Mouse (Mus musculus): ENCODE results near the gene H2al2a. TPM values are rescaled to one million over a fixed set of nuclear protein-coding genes. Genes with fewer than 3 reads are reported as not detected.
A peak's percentile ranks its signal among the peaks of the same experiment; 100 is the strongest.

Gene H2al2a
- polyA plus RNA-seq, 1 experiment from 2014 or later, result not detected

- Histone ChIP-seq H3K27me3 (no peaks in the 10 kb centered on the region), H3K4me2 (replicated peaks) (no peak overlapping the region), H3K9ac (no peak overlapping the region), H3K36me3 (no peaks in the 10 kb centered on the region), H3K4me3 (no peak overlapping the region), H3K9me3 (no peaks in the 10 kb centered on the region), H3K27ac (no peak overlapping the region), H3K4me1 (peaks cover 52% of the 10 kb centered on the region)
- WGBS, result 45% methylated on average over 10 of the region's 10 CpGs
- ATAC-seq (ENCODE audit: insufficient number of reproducible peaks, insufficient read depth, low FRiP score, low TSS enrichment), result no peak
Measured at GRCm38 (mm10) chr2:18034371-18035250, 37.9 kb upstream of the H2al2a start.

GRCm38 (mm10) chr2:18033166-18034108, 36.7 kb upstream of the H2al2a start:
- no peak for ATAC-seq (ENCODE audit: insufficient number of reproducible peaks, insufficient read depth, low FRiP score, low TSS enrichment)
- peak overlapping the region; percentile 2; the same call in 1 of the 2 replicates for H3K9ac ChIP-seq
- WGBS, result 36% methylated on average over 10 of the region's 10 CpGs

GRCm38 (mm10) chr2:18032538-18032895, 35.8 kb upstream of the H2al2a start:
- Histone ChIP-seq H3K36me3 (no peaks in the 10 kb centered on the region), H3K27me3 (no peaks in the 10 kb centered on the region), H3K4me1 (peaks cover 43% of the 10 kb centered on the region), H3K9ac (0 out of 2 replicates have a peak overlapping the region, but pooled peaks have one; percentile 2), H3K4me2 (replicated peaks) (peak overlapping the region; percentile 89), H3K9me3 (no peaks in the 10 kb centered on the region), H3K4me3 (no peak overlapping the region), H3K27ac (0 out of 2 replicates have a peak overlapping the region, but pooled peaks have one; percentile 6)
- WGBS, result 32% methylated on average over 5 of the region's 5 CpGs
- no peak for ATAC-seq (ENCODE audit: insufficient number of reproducible peaks, insufficient read depth, low FRiP score, low TSS enrichment)

More at GRCm38 (mm10) chr2:18033166-18034108, 36.7 kb upstream of the H2al2a start:
- Histone ChIP-seq H3K27ac (0 out of 2 replicates have a peak overlapping the region, but pooled peaks have one; percentile 6), H3K27me3 (no peaks in the 10 kb centered on the region), H3K9me3 (no peaks in the 10 kb centered on the region), H3K36me3 (no peaks in the 10 kb centered on the region), H3K4me1 (peaks cover 43% of the 10 kb centered on the region), H3K4me3 (no peak overlapping the region), H3K4me2 (replicated peaks) (peak overlapping the region; percentile 89)

- ATAC-seq (ENCODE audit: insufficient number of reproducible peaks, insufficient read depth, low FRiP score, low TSS enrichment), result peak; percentile 12; the same call in 1 of the 2 replicates
- H3K27me3 ChIP-seq, result no peaks in the 10 kb centered on the region
- under 1% methylated on average over 32 of the region's 34 CpGs for WGBS
- H3K4me2 ChIP-seq (replicated peaks), result peak overlapping the region; percentile 89
- peak overlapping the region; percentile 36 for H3K4me3 ChIP-seq
- no peaks in the 10 kb centered on the region for H3K36me3 ChIP-seq
- H3K27ac ChIP-seq, result peak overlapping the region; percentile 43; the same call in 1 of the 2 replicates
- peak overlapping the region; percentile 69 for H3K9ac ChIP-seq
- H3K4me1 ChIP-seq, result peaks cover 45% of the 10 kb centered on the region
- H3K9me3 ChIP-seq, result no peaks in the 10 kb centered on the region
Measured at GRCm38 (mm10) chr2:18031831-18032537, 35.2 kb upstream of the H2al2a start.

- Histone ChIP-seq H3K9ac (peak overlapping the region; percentile 69), H3K36me3 (no peaks in the 10 kb centered on the region), H3K4me3 (peak overlapping the region; percentile 36), H3K4me1 (peaks cover 52% of the 10 kb centered on the region), H3K9me3 (no peaks in the 10 kb centered on the region), H3K4me2 (replicated peaks) (peak overlapping the region; percentile 89), H3K27ac (peak overlapping the region; percentile 43; the same call in 1 of the 2 replicates), H3K27me3 (no peaks in the 10 kb centered on the region)
- ATAC-seq (ENCODE audit: insufficient number of reproducible peaks, insufficient read depth, low FRiP score, low TSS enrichment), result no peak
- WGBS, result 2% methylated on average over 26 of the region's 26 CpGs
Measured at GRCm38 (mm10) chr2:18031271-18031821, 34.6 kb upstream of the H2al2a start.

- no peak for ATAC-seq (ENCODE audit: insufficient number of reproducible peaks, insufficient read depth, low FRiP score, low TSS enrichment)
- Histone ChIP-seq H3K4me1 (peaks cover 57% of the 10 kb centered on the region), H3K4me3 (no peak overlapping the region), H3K36me3 (no peaks in the 10 kb centered on the region), H3K9ac (no peak overlapping the region), H3K9me3 (no peaks in the 10 kb centered on the region), H3K27me3 (no peaks in the 10 kb centered on the region), H3K27ac (no peak overlapping the region), H3K4me2 (replicated peaks) (peak overlapping the region; percentile 89)
- 26% methylated on average over 8 of the region's 8 CpGs for WGBS
Measured at GRCm38 (mm10) chr2:18030581-18030980, 33.8 kb upstream of the H2al2a start.

- Histone ChIP-seq H3K9me3 (no peaks in the 10 kb centered on the region), H3K27me3 (no peaks in the 10 kb centered on the region), H3K4me1 (peaks cover 58% of the 10 kb centered on the region), H3K4me3 (no peak overlapping the region), H3K9ac (no peak overlapping the region), H3K27ac (no peak overlapping the region), H3K4me2 (replicated peaks) (no peak overlapping the region), H3K36me3 (no peaks in the 10 kb centered on the region)
- 57% methylated on average over 7 of the region's 7 CpGs for WGBS
- no peak for ATAC-seq (ENCODE audit: insufficient number of reproducible peaks, insufficient read depth, low FRiP score, low TSS enrichment)
Measured at GRCm38 (mm10) chr2:18029656-18030055, 32.9 kb upstream of the H2al2a start.

- H3K36me3 ChIP-seq, result no peaks in the 10 kb centered on the region
- H3K9me3 ChIP-seq, result no peaks in the 10 kb centered on the region
- peak overlapping the region; percentile 99 for H3K4me2 ChIP-seq (replicated peaks)
- peak; percentile 55 for ATAC-seq (ENCODE audit: insufficient number of reproducible peaks, insufficient read depth, low FRiP score, low TSS enrichment)
- peak overlapping the region; percentile 99 for H3K27ac ChIP-seq
- peaks cover 48% of the 10 kb centered on the region for H3K4me1 ChIP-seq
- H3K4me3 ChIP-seq, result peak overlapping the region; percentile 67
- no peaks in the 10 kb centered on the region for H3K27me3 ChIP-seq
- WGBS, result under 1% methylated on average over 61 of the region's 61 CpGs
- H3K9ac ChIP-seq, result peak overlapping the region; percentile 90
Measured at GRCm38 (mm10) chr2:18028140-18029021, 31.6 kb upstream of the H2al2a start.

- peak overlapping the region; percentile 67 for H3K4me3 ChIP-seq
- H3K4me1 ChIP-seq, result peaks cover 40% of the 10 kb centered on the region
- H3K9me3 ChIP-seq, result no peaks in the 10 kb centered on the region
- no peaks in the 10 kb centered on the region for H3K36me3 ChIP-seq
- under 1% methylated on average over 44 of the region's 44 CpGs for WGBS
- H3K9ac ChIP-seq, result peak overlapping the region; percentile 90
- peak overlapping the region; percentile 99 for H3K4me2 ChIP-seq (replicated peaks)
- H3K27ac ChIP-seq, result peak overlapping the region; percentile 99
- no peaks in the 10 kb centered on the region for H3K27me3 ChIP-seq
- ATAC-seq (ENCODE audit: insufficient number of reproducible peaks, insufficient read depth, low FRiP score, low TSS enrichment), result peak; percentile 91
Measured at GRCm38 (mm10) chr2:18027448-18028139, 30.8 kb upstream of the H2al2a start.
